Mouse (Mus musculus) megakaryocyte-erythroid progenitor cell, adult 5-6 weeks (primary cell): ENCODE data around the gene Gcfc2. TPM values are rescaled to one million over a fixed set of nuclear protein-coding genes. Genes with fewer than 3 reads are reported as not detected.

Experiments used
- ATAC-seq: replicated peaks from 2 replicates; pipeline ENCODE4 v1.8.0; 2016; ENCODE audit warnings: mild to moderate bottlenecking, inconsistent platforms; ENCODE audit not compliant: severe bottlenecking, poor library complexity, low FRiP score, low TSS enrichment
- total RNA-seq, 2 experiments: library from RNA; stranded (forward) in 1 of 2; stranded (reverse) in 1 of 2; fragments of 200-1000, 215-1000 nt in 1 of 2; fragments of >200 nt in 1 of 2; fragmentation: Nextera tagmentation in 1 of 2; gene quantifications; 2 replicates each; pipeline ENCODE4 v1.2.3; 2014 to 2017

Gcfc2 gene
- total RNA-seq, 2 experiments from 2014 or later = 30.4 to 59.2 TPM

DNA sequence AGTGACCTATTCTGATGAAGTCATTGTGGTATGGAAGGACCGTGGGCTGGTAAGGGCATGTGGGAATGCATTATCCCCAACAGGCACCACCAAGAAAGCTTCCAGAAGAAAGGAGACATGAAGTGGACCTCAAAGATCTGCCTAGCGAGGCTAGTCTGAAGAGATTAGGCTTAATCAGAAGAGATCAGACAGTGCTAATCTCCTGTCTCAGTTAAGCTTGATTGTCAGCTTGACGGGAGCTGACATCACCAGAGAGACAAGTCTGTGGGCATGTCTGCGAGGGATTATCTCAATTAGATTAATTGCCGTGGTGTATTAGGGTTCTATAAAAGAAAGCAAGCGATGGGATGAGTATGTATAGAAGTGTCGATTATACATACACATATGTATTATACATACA, 47.7 kb downstream of the Gcfc2 start:
- ATAC-seq = no peak

DNA sequence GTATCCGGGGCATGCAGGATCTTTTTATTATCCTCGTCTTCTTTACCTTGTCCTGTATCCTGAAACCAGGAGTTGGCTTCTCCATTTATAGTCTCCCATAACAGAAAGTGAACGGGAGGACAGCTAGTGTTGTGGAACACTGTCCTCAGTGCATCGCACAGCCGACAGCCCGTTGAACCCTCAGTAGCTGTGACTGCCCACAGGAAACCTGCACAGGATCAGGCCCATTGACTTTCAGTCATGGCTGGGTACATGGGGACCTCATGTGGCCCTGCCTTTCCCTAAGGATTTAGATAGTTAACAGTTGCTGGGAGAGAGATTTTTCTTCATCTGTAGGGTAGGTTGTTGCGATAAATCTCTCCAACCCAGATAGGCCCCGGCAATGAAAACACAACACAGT, 49.1 kb downstream of the Gcfc2 start:
- no peak for ATAC-seq

GRCm38 (mm10) chr6:81975971-81976621, 52.6 kb downstream of the Gcfc2 start:
- ATAC-seq = peak; percentile 92

DNA sequence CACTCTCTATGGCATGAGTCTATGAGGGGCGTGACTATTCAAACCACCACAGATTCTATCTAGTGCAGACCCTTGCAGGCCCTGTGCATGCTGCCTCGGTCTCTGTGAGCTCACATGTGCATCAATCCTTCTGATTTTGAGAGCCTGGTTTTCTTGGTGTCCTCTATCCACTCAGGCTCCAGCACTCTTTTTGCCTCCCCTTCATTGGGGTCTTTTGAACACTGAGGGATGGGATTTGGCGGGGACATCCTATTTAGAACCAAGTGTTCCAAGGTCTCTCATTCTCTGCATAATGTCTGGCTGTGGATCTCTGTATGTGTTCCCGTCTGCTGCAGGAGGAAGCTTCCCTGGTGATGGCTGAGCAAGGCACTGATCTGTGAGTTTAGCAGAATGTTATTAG, 55.8 kb downstream of the Gcfc2 start:
- ATAC-seq = no peak

DNA sequence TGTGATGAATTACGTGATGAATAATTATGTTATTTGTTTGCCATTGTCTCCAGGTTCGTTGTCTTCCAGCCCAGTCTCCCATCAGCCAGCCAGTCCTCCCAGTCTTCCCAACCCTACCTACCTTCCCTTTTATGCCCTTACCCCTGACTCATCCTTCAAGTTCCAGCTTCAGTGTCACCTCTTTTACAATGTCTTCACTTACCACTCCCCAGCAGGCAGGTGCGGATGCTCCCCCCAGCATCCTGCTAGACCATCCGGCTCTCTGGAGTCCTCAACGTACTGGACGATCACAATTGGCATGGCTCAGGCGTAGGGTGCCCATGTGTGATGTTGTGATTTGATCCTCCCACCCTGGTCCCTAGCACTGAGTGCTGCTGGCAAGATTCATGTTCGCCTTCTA, 62.7 kb downstream of the Gcfc2 start:
- no peak for ATAC-seq

DNA sequence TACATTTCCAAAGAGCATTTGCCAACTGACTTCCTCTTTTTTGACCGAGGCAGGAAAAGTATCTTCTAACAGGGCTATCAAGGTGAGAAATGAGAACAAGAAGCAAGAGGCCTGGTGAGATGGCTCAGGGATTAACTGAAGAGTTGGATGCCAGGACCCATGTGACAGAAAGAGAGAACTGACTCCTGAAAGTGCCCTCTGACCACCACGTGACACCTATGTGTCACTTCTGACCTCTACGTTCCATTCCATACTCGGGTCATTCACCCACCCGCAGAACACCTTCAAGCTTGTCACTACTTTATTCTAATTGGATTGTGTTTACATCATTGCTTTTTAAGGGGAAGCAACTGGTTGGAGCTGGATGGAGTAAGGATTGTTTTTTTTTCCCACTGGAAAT, 63.1 kb downstream of the Gcfc2 start:
- ATAC-seq = no peak

DNA sequence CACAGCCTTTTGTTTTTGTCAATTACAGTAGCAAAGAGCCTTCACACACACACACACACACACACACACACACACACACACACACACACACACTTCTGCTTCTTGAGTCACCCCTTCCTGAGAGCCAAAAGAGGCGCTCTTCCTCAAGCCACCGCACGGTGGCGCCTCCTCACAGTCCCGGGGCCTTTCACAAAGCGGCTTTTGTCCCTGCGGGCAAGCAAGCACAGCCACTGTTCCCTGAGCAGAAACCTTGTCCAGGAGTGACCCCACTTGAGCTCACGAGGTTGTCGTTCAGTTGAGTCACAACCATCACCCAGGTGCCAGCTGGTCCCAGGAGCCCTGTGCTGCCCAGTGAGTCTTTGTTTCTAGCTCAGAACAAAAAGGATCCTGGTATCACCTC, 63.5 kb downstream of the Gcfc2 start:
- ATAC-seq = peak; percentile 89

- no peak for ATAC-seq
These were observed 64.1 kb downstream of the Gcfc2 start for GRCm38 (mm10) chr6:81987580-81987979.

DNA sequence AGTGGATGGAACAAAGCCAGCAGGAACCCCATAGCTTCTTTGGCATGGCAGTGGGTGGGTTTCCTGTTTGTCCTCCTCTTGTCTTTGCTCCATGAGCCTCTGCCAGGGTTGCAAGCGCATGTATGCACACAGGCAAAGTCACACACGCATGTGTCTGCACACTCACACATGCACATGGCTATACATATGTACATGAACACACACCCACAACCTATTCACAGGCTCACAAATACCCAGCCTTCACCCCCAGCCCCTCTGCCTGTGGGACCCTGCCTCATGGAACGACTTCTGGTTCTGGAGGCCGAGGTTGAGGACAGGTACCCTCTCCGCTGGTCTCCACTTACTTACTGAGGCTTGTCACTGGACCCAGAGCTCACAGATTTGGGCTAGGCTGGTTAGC, 64.9 kb downstream of the Gcfc2 start:
- ATAC-seq = no peak

- no peak for ATAC-seq
These were observed 66.8 kb downstream of the Gcfc2 start for GRCm38 (mm10) chr6:81990049-81990810.

Other genes with a start within 250 kb of the Gcfc2 start
- gene Mrpl19, start 42.3 kb downstream of the Gcfc2 start, total RNA-seq (2014; fragmentation: Nextera tagmentation) = 20.9 and 22.2 TPM in 2 replicates
- 17.5 and 46.0 TPM in 2 replicates for gene Mrpl19, start 42.3 kb downstream of the Gcfc2 start, total RNA-seq (2017)
- not detected in 2 replicates for gene Eva1a, start 117.4 kb downstream of the Gcfc2 start, total RNA-seq (2014; fragmentation: Nextera tagmentation)
- gene Eva1a, start 117.4 kb downstream of the Gcfc2 start, total RNA-seq (2017) = not detected in 2 replicates